Mouse (Mus musculus): ENCODE results near the gene Olfr923. TPM values are rescaled to one million over a fixed set of nuclear protein-coding genes. Genes with fewer than 3 reads are reported as not detected.

The Olfr923 gene
- not detected in 2 replicates for polyA plus RNA-seq (2015; fragmentation: Nextera tagmentation; extraction: Ambion mirVana)

- no peak within 1 kb of the TSS for H3K27ac ChIP-seq (replicated peaks)
- no peaks in the 10 kb centered on the region for H3K27me3 ChIP-seq (ENCODE audit: control insufficient read depth, insufficient read depth, low read length)
- no peak within 1 kb of the TSS for H3K4me2 ChIP-seq (replicated peaks; ENCODE audit: low read depth)
- DNase-seq (ENCODE audit: low spot score) (no peak), ATAC-seq (ENCODE audit: low FRiP score, low TSS enrichment) (no peak)
- WGBS, result 88% methylated on average over 1 of the region's 1 CpGs
- H3K9ac ChIP-seq (ENCODE audit: low read length), result no peak within 1 kb of the TSS
- no peaks in the 10 kb centered on the region for H3K9me3 ChIP-seq (ENCODE audit: control insufficient read depth, low read length)
- H3K4me1 ChIP-seq (replicated peaks; ENCODE audit: control insufficient read depth, insufficient read depth), result no peaks in the 10 kb centered on the region
- H3K4me3 ChIP-seq (ENCODE audit: low read depth, low read length), result no peak within 1 kb of the TSS
- H3K36me3 ChIP-seq (ENCODE audit: control insufficient read depth, insufficient read depth, low read length), result no peaks in the 10 kb centered on the region
- TF ChIP-seq EP300 (optimal IDR thresholded peaks at IDR 0.05) (no peak), CTCF (IDR thresholded peaks at IDR 0.05; ENCODE audit: low read depth) (no peak)
Observed at GRCm38 (mm10) chr9:38826245-38826644, at the start of gene Olfr923. TSS of gene Olfr923 (plus strand) at chr9:38826545.

- no peak for DNase-seq (ENCODE audit: low spot score)
- WGBS, result 90% methylated on average over 2 of the region's 2 CpGs
- Histone ChIP-seq H3K9me3 (ENCODE audit: control insufficient read depth, low read length) (no peaks in the 10 kb centered on the region), H3K9ac (ENCODE audit: low read length) (no peak overlapping the region), H3K27me3 (ENCODE audit: control insufficient read depth, insufficient read depth, low read length) (no peaks in the 10 kb centered on the region), H3K4me3 (ENCODE audit: low read depth, low read length) (no peak overlapping the region), H3K36me3 (ENCODE audit: control insufficient read depth, insufficient read depth, low read length) (no peaks in the 10 kb centered on the region), H3K4me1 (replicated peaks; ENCODE audit: control insufficient read depth, insufficient read depth) (no peaks in the 10 kb centered on the region), H3K27ac (replicated peaks) (no peak overlapping the region), H3K4me2 (replicated peaks; ENCODE audit: low read depth) (no peak overlapping the region)
- TF ChIP-seq EP300 (optimal IDR thresholded peaks at IDR 0.05), result no peak
- no peak for TF ChIP-seq CTCF (IDR thresholded peaks at IDR 0.05; ENCODE audit: low read depth)
- no peak for ATAC-seq (ENCODE audit: low FRiP score, low TSS enrichment)
Observed at GRCm38 (mm10) chr9:38792689-38793088, 33.7 kb upstream of the Olfr923 start.

- Histone ChIP-seq H3K27ac (replicated peaks) (no peak overlapping the region), H3K36me3 (ENCODE audit: control insufficient read depth, insufficient read depth, low read length) (no peaks in the 10 kb centered on the region), H3K4me3 (ENCODE audit: low read depth, low read length) (no peak overlapping the region), H3K4me2 (replicated peaks; ENCODE audit: low read depth) (no peak overlapping the region), H3K9me3 (ENCODE audit: control insufficient read depth, low read length) (no peaks in the 10 kb centered on the region), H3K9ac (ENCODE audit: low read length) (no peak overlapping the region), H3K27me3 (ENCODE audit: control insufficient read depth, insufficient read depth, low read length) (no peaks in the 10 kb centered on the region), H3K4me1 (replicated peaks; ENCODE audit: control insufficient read depth, insufficient read depth) (no peaks in the 10 kb centered on the region)
- ATAC-seq (ENCODE audit: low FRiP score, low TSS enrichment), result no peak
- no peak for TF ChIP-seq EP300 (optimal IDR thresholded peaks at IDR 0.05)
- TF ChIP-seq CTCF (IDR thresholded peaks at IDR 0.05; ENCODE audit: low read depth), result peak; percentile 15; the same call in 1 of the 2 replicates
- no peak for DNase-seq (ENCODE audit: low spot score)
Observed at GRCm38 (mm10) chr9:38805696-38806095, 20.6 kb upstream of the Olfr923 start.

GRCm38 (mm10) chr9:38814314-38814713 is 12.0 kb upstream of the Olfr923 start, which contains the start of gene Olfr922:
TSS of gene Olfr922 (plus strand) at chr9:38814614.
- Histone ChIP-seq H3K27ac (replicated peaks) (no peak within 1 kb of the TSS), H3K27me3 (ENCODE audit: control insufficient read depth, insufficient read depth, low read length) (no peaks in the 10 kb centered on the region), H3K4me1 (replicated peaks; ENCODE audit: control insufficient read depth, insufficient read depth) (no peaks in the 10 kb centered on the region), H3K4me2 (replicated peaks; ENCODE audit: low read depth) (no peak within 1 kb of the TSS), H3K36me3 (ENCODE audit: control insufficient read depth, insufficient read depth, low read length) (no peaks in the 10 kb centered on the region), H3K4me3 (ENCODE audit: low read depth, low read length) (no peak within 1 kb of the TSS), H3K9ac (ENCODE audit: low read length) (no peak within 1 kb of the TSS), H3K9me3 (ENCODE audit: control insufficient read depth, low read length) (no peaks in the 10 kb centered on the region)
- no peak for DNase-seq (ENCODE audit: low spot score)
- ATAC-seq (ENCODE audit: low FRiP score, low TSS enrichment), result no peak
- 55% methylated on average over 2 of the region's 2 CpGs for WGBS
- TF ChIP-seq CTCF (IDR thresholded peaks at IDR 0.05; ENCODE audit: low read depth) (no peak), EP300 (optimal IDR thresholded peaks at IDR 0.05) (no peak)

GRCm38 (mm10) chr9:38815458-38815986 is 10.8 kb upstream of the Olfr923 start:
- H3K27me3 ChIP-seq (ENCODE audit: control insufficient read depth, insufficient read depth, low read length), result no peaks in the 10 kb centered on the region
- no peak overlapping the region for H3K9ac ChIP-seq (ENCODE audit: low read length)
- no peaks in the 10 kb centered on the region for H3K36me3 ChIP-seq (ENCODE audit: control insufficient read depth, insufficient read depth, low read length)
- TF ChIP-seq EP300 (optimal IDR thresholded peaks at IDR 0.05), result no peak
- TF ChIP-seq CTCF (IDR thresholded peaks at IDR 0.05; ENCODE audit: low read depth), result no peak
- 81% methylated on average over 1 of the region's 1 CpGs for WGBS
- no peak overlapping the region for H3K4me3 ChIP-seq (ENCODE audit: low read depth, low read length)
- ATAC-seq (ENCODE audit: low FRiP score, low TSS enrichment), result no peak
- no peaks in the 10 kb centered on the region for H3K4me1 ChIP-seq (replicated peaks; ENCODE audit: control insufficient read depth, insufficient read depth)
- no peak overlapping the region for H3K4me2 ChIP-seq (replicated peaks; ENCODE audit: low read depth)
- no peak overlapping the region for H3K27ac ChIP-seq (replicated peaks)
- no peaks in the 10 kb centered on the region for H3K9me3 ChIP-seq (ENCODE audit: control insufficient read depth, low read length)
- no peak for DNase-seq (ENCODE audit: low spot score)

- ATAC-seq (ENCODE audit: low FRiP score, low TSS enrichment) (no peak), DNase-seq (ENCODE audit: low spot score) (no peak)
- no peaks in the 10 kb centered on the region for H3K27me3 ChIP-seq (ENCODE audit: control insufficient read depth, insufficient read depth, low read length)
- H3K27ac ChIP-seq (replicated peaks), result no peak overlapping the region
- 67% methylated on average over 2 of the region's 2 CpGs for WGBS
- no peak overlapping the region for H3K9ac ChIP-seq (ENCODE audit: low read length)
- no peaks in the 10 kb centered on the region for H3K9me3 ChIP-seq (ENCODE audit: control insufficient read depth, low read length)
- H3K36me3 ChIP-seq (ENCODE audit: control insufficient read depth, insufficient read depth, low read length), result no peaks in the 10 kb centered on the region
- H3K4me3 ChIP-seq (ENCODE audit: low read depth, low read length), result no peak overlapping the region
- H3K4me2 ChIP-seq (replicated peaks; ENCODE audit: low read depth), result no peak overlapping the region
- TF ChIP-seq EP300 (optimal IDR thresholded peaks at IDR 0.05) (no peak), CTCF (IDR thresholded peaks at IDR 0.05; ENCODE audit: low read depth) (no peak)
- H3K4me1 ChIP-seq (replicated peaks; ENCODE audit: control insufficient read depth, insufficient read depth), result no peaks in the 10 kb centered on the region
Observed at GRCm38 (mm10) chr9:38833027-38833426, 6.7 kb downstream of the Olfr923 start.

All from stomach, postnatal 0 days (tissue).